Mouse (Mus musculus) lung, postnatal 0 days (tissue): ENCODE measurements at regions not wholly inside any gene's neighbourhood (a gene's known extent, or its start where the extent isn't known, plus 50 kb on each side); places are given as distances from the start of the nearest gene placed in this dataset.

ENCODE experiments used
- ATAC-seq: fragments of 200-750 bp; cut with Nextera tagmentation; 2 replicates; pipeline ENCODE4 v1.8.0; 2017; ENCODE audit warnings: moderate library complexity
- DNase-seq: peaks from one replicate; pipeline ENCODE4 v3.0.0-alpha.2; 2016; ENCODE audit warnings: low spot score
- H3K27ac ChIP-seq: fragments of 300-500 bp; sonication (generic); 2 replicates; pipeline ENCODE4 v1.5.1; 2014; ENCODE audit warnings: antibody characterized with exemption, mild to moderate bottlenecking, low read length, mixed read lengths
- H3K27me3 ChIP-seq: fragments of 300-500 bp; sonication (generic); replicated peaks from 2 replicates; pipeline ENCODE4 v1.6.1; 2014; ENCODE audit warnings: low read length, mixed read lengths; ENCODE audit not compliant: insufficient read depth
- H3K36me3 ChIP-seq: fragments of 300-500 bp; sonication (generic); 2 replicates; pipeline ENCODE4 v1.6.1; 2014; ENCODE audit warnings: low read length, mixed read lengths; ENCODE audit not compliant: insufficient read depth
- H3K4me1 ChIP-seq: fragments of 300-500 bp; sonication (generic); 2 replicates; pipeline ENCODE4 v1.6.1; 2014; ENCODE audit warnings: antibody characterized with exemption, low read depth, low read length, mixed read lengths; ENCODE audit not compliant: insufficient read depth
- H3K4me2 ChIP-seq: fragments of 300-500 bp; sonication (generic); replicated peaks from 2 replicates; pipeline ENCODE4 v1.6.1; 2014; ENCODE audit warnings: low read depth, mild to moderate bottlenecking, low read length, moderate library complexity, mixed read lengths
- H3K4me3 ChIP-seq: fragments of 300-500 bp; sonication (generic); 2 replicates; pipeline ENCODE4 v1.5.1; 2014; ENCODE audit warnings: low read depth, low read length
- H3K9ac ChIP-seq: fragments of 300-500 bp; sonication (generic); replicated peaks from 2 replicates; pipeline ENCODE4 v1.6.1; 2014; ENCODE audit warnings: low read depth, mild to moderate bottlenecking
- H3K9me3 ChIP-seq: fragments of 300-500 bp; sonication (generic); 2 replicates; pipeline ENCODE4 v1.6.1; 2016; ENCODE audit warnings: low read length, mixed read lengths
- CTCF ChIP-seq: IDR thresholded peaks from 2 replicates; pipeline ENCODE4 v1.5.1; 2016; ENCODE audit warnings: antibody characterized with exemption, mild to moderate bottlenecking
- EP300 ChIP-seq: IDR thresholded peaks from 2 replicates; pipeline ENCODE4 v1.6.1; 2016; ENCODE audit warnings: antibody characterized with exemption, mild to moderate bottlenecking, control low read depth
- WGBS: fragments of 180-500 bp; shearing (Covaris S2); extraction: QIAGEN DNeasy Blood & Tissue Kit; methylation state at CpG from one replicate; pipeline ENCODE4 v1.1.7; 2014; 5-methylcytosine and 5-hydroxymethylcytosine counted together

DNA sequence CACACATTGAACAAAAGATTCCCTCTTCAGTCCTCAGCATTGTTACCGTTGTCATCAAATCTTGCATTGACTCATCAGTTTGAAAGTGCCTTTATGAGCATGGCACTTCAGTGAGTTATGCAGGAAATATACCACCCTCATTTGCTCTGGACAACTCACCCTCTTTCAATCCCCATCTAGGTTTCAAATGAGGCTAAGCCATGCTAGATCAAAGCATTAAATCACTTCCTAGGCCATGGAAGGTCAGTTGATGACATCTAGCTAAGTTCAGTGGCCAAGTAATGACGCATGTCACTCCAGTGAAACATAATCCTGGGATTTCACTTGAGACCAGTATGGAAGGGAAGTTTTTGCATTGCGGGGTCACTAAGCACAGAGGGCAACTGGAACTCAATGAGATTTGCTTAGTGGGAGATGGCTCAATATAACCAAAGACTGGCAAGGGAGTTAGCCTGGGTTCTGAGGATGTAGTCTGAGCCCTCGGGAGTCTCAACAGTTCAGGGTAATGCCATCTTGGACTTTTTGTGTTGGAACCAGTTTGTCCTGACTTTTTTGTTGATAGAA is 562.0 kb upstream of the Sall1 start:
- H3K9me3 ChIP-seq, result no peaks in the 10 kb centered on the region
- H3K27me3 ChIP-seq, result no peaks in the 10 kb centered on the region
- H3K9ac ChIP-seq, result no peak overlapping the region
- no peak overlapping the region for H3K4me3 ChIP-seq
- H3K4me1 ChIP-seq, result no peaks in the 10 kb centered on the region
- H3K27ac ChIP-seq, result no peak overlapping the region
- TF ChIP-seq CTCF (no peak), EP300 (no peak)
- WGBS, result 86% methylated on average over 4 of the region's 4 CpGs
- no peak for ATAC-seq
- H3K4me2 ChIP-seq, result no peak overlapping the region
- DNase-seq, result no peak
- no peaks in the 10 kb centered on the region for H3K36me3 ChIP-seq

DNA sequence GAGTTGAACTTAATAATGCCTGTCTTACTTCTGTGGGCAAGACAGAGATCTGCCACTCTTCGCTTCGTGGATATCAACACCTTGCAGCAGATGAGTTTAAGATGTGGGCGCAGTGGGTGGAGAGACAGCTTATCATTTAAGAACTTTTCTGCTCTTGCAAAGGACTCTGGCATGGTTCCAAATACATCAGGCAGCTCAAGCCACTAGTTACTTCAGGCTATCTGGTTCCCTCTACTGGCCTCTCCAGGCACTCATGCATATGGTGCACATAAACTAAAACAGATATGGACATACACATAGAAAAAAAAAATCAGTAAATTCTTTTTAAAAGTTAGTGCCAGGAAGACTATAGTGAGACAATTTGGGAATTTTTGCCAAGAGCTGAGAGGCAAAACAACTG is 560.5 kb upstream of the Sall1 start:
- no peaks in the 10 kb centered on the region for H3K4me1 ChIP-seq
- no peak overlapping the region for H3K4me2 ChIP-seq
- H3K27ac ChIP-seq, result no peak overlapping the region
- 97% methylated on average over 3 of the region's 3 CpGs for WGBS
- TF ChIP-seq CTCF (no peak), EP300 (no peak)
- no peaks in the 10 kb centered on the region for H3K27me3 ChIP-seq
- H3K9me3 ChIP-seq, result no peaks in the 10 kb centered on the region
- no peak overlapping the region for H3K4me3 ChIP-seq
- no peak for ATAC-seq
- H3K36me3 ChIP-seq, result no peaks in the 10 kb centered on the region
- no peak overlapping the region for H3K9ac ChIP-seq
- DNase-seq, result no peak

DNA sequence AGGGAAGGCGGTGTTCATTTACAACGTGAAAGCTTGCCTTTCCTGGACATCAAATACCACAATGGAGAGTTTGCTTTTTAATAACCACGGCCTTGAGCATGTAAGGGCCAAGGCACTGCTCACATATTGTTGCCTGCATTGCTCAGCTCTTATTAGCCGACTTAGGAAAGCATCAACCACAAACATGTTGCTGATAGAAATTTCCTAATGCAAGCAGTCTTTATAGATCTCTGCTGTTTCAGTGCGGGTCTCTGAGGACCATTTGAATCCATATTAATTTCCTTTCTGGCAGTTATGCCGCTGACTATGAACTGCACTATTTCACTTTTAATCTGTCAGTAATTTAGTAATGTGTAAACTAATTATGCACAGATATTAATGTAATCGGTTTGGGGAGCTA is 552.4 kb upstream of the Sall1 start:
- Histone ChIP-seq H3K9me3 (no peaks in the 10 kb centered on the region), H3K4me3 (no peak overlapping the region), H3K27ac (no peak overlapping the region), H3K27me3 (no peaks in the 10 kb centered on the region), H3K4me2 (no peak overlapping the region), H3K36me3 (no peaks in the 10 kb centered on the region), H3K4me1 (no peaks in the 10 kb centered on the region), H3K9ac (no peak overlapping the region)
- ATAC-seq (no peak), DNase-seq (no peak)
- 78% methylated on average over 7 of the region's 7 CpGs for WGBS
- TF ChIP-seq EP300, result no peak
- TF ChIP-seq CTCF, result no peak

DNA sequence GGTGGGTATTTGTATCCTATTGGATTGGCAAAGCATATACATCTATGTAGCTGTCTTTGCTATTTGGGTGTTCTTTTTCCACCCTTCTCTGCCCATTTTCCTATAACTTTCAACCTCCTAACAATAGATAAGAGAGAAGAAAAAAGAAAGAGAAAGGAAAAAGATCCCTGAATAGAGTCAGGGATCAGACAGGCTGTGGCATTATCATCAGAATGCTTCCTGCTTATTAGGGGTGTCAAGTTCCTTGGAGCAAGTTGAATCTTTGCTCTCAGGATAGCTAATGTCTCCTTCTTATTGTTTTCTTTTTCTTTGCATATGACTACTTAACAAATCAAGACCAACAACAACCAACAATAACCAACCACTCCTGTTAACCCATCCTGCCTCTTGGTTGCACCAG is 539.1 kb upstream of the Sall1 start:
- no peaks in the 10 kb centered on the region for H3K27me3 ChIP-seq
- TF ChIP-seq CTCF, result no peak
- no peak for TF ChIP-seq EP300
- H3K4me2 ChIP-seq, result no peak overlapping the region
- no peak overlapping the region for H3K9ac ChIP-seq
- ATAC-seq (no peak), DNase-seq (no peak)
- H3K9me3 ChIP-seq, result no peaks in the 10 kb centered on the region
- H3K4me3 ChIP-seq, result no peak overlapping the region
- H3K27ac ChIP-seq, result no peak overlapping the region
- no peaks in the 10 kb centered on the region for H3K4me1 ChIP-seq
- no peaks in the 10 kb centered on the region for H3K36me3 ChIP-seq

DNA sequence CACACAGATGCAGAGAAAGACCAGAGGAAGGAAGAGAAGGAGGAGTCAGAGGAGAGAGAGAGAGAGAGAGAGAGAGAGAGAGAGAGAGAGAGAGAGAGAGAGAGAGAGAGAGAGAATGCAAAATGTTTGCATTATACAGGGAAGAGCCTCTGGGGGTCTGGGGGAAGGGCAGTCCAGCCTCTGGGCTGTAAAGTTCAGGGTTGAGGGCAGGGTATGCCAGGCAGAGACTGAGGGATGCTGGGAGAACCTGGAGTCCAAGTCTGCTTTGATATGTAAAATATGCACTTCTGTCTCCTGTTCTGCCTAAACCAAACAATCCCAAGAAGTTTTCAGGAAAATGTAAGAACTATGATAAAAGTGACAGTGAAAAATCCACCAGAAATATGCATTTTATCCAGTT is 538.6 kb upstream of the Sall1 start:
- Histone ChIP-seq H3K9me3 (no peaks in the 10 kb centered on the region), H3K27me3 (no peaks in the 10 kb centered on the region), H3K27ac (no peak overlapping the region), H3K4me2 (no peak overlapping the region), H3K9ac (no peak overlapping the region), H3K36me3 (no peaks in the 10 kb centered on the region), H3K4me1 (no peaks in the 10 kb centered on the region), H3K4me3 (no peak overlapping the region)
- TF ChIP-seq EP300, result no peak
- TF ChIP-seq CTCF, result no peak
- no peak for ATAC-seq
- no peak for DNase-seq

DNA sequence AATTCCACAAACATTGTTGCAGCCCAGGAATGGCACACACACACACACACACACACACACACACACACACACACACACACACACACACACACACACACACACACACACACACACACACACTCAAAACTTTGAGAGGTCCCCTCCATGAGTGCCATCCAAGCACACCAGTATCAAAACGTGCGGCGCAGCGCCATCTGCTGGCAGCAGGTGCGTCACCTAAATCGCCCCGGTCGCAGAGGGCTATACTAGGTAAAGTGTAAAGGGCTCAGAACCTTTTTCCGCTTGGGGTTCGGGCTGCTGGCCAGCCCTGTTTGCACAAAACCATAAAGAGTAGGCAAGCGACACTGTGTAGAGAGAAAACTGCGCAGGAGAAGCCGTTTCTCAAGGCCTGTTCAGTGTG is 527.9 kb upstream of the Sall1 start:
- Histone ChIP-seq H3K27ac (no peak overlapping the region), H3K4me1 (no peaks in the 10 kb centered on the region), H3K4me2 (no peak overlapping the region), H3K9me3 (no peaks in the 10 kb centered on the region), H3K9ac (no peak overlapping the region), H3K36me3 (no peaks in the 10 kb centered on the region), H3K4me3 (no peak overlapping the region), H3K27me3 (no peaks in the 10 kb centered on the region)
- TF ChIP-seq EP300, result no peak
- peak; percentile 86 for TF ChIP-seq CTCF
- 3% methylated on average over 13 of the region's 13 CpGs for WGBS
- peak; percentile 70; the same call in 1 of the 2 replicates for ATAC-seq
- peak; percentile 66 for DNase-seq

DNA sequence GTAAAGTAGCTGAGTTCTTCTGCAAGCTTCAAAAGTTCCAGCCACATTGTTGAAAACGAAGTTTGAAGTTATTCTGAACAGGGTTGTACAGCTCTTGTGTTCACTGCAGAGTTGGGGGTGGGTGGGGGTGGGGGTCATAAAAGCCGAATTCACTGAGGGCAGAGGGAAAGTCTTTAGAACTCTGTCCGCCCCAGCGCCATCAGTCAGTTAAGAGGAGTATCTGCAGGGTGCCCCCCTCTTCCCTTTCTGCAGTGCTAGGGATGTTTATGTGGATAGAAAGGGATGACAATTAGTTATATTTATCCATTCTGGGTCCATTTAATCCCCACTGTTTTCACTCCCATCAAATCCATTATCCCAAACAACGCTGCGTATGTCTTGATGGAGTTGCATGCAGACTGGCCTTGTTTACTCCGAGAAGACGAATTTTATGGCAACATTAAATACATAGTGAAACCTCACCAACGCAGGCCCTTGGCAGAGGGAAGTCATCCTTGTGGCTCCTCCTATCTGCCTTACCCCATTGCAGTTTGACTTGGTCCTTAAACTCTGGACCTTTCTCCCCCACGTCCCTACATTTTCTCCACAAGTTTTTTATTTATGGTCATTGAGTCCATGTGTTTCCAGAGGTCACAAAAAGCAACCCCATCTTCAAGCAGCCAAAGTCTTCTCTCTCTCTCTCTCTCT is 526.8 kb upstream of the Sall1 start:
- ATAC-seq (no peak), DNase-seq (no peak)
- Histone ChIP-seq H3K36me3 (no peaks in the 10 kb centered on the region), H3K27me3 (no peaks in the 10 kb centered on the region), H3K4me3 (no peak overlapping the region), H3K4me1 (no peaks in the 10 kb centered on the region), H3K4me2 (no peak overlapping the region), H3K27ac (no peak overlapping the region), H3K9me3 (no peaks in the 10 kb centered on the region), H3K9ac (no peak overlapping the region)
- WGBS, result 50% methylated on average over 10 of the region's 10 CpGs
- TF ChIP-seq EP300, result no peak
- no peak for TF ChIP-seq CTCF
